Mouse (Mus musculus): ENCODE measurements at regions not wholly inside any gene's neighbourhood (a gene's known extent, or its start where the extent isn't known, plus 50 kb on each side); places are given as distances from the start of the nearest gene placed in this dataset.

DNA sequence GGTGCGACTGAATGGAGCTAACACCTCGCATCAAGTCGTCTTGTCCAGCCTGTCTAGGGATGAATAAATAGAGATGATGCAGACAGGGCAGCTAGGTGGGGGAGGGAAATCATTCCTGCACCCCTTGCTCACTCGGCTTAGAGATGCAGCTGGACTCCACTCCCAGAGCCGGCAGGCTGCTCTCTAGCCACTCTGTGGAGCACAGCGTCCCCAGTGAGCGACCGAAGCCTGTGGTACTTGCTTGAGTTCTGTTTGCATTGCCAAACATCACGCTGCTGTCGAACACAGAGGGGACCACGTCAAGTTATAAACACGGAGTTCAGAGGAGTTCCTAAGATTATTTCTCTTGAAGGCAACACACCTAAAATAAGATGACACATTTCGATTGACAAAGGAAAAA is 439.9 kb upstream of the Smarca2 start:
- ATAC-seq: no peak
- Histone ChIP-seq H3K4me1 (ENCODE audit: control insufficient read depth, insufficient read depth, low read depth, low read length) (no peaks in the 10 kb centered on the region), H3K4me3 (ENCODE audit: low read length) (no peak overlapping the region), H3K27ac (ENCODE audit: low read depth, low read length) (no peak overlapping the region), H3K36me3 (ENCODE audit: control insufficient read depth, insufficient read depth, low read length) (no peaks in the 10 kb centered on the region), H3K27me3 (replicated peaks; ENCODE audit: control insufficient read depth, insufficient read depth, low read length) (no peaks in the 10 kb centered on the region), H3K9ac (ENCODE audit: low read depth, low read length) (no peak overlapping the region), H3K9me3 (ENCODE audit: control insufficient read depth, low read length) (no peaks in the 10 kb centered on the region), H3K4me2 (ENCODE audit: low read length) (no peak overlapping the region)
- WGBS: 54% methylated on average over 13 of the region's 13 CpGs

DNA sequence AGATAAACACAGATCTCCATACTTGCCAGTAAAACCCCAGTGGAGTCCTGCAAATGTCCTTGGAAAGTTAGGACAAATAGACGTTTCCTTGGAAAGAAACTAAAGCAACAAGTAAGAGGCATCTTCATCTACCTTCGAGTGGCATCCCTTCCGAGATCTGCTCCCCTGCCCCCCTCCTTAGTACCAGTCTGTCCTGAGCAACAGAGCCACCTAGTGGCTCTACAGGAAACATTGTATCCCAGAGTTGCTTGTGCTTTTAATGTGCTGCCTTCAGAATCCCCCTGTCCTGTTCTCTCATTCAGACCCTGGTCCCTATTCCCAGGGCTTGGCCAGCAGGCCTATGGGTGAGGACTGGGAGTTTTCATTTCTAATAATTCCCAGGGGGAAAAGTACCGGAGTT is 423.1 kb upstream of the Smarca2 start:
- Histone ChIP-seq H3K36me3 (ENCODE audit: control insufficient read depth, insufficient read depth, low read length) (no peaks in the 10 kb centered on the region), H3K9me3 (ENCODE audit: control insufficient read depth, low read length) (no peaks in the 10 kb centered on the region), H3K27ac (ENCODE audit: low read depth, low read length) (no peak overlapping the region), H3K4me1 (ENCODE audit: control insufficient read depth, insufficient read depth, low read depth, low read length) (no peaks in the 10 kb centered on the region), H3K4me3 (ENCODE audit: low read length) (no peak overlapping the region), H3K4me2 (ENCODE audit: low read length) (no peak overlapping the region), H3K9ac (ENCODE audit: low read depth, low read length) (no peak overlapping the region), H3K27me3 (replicated peaks; ENCODE audit: control insufficient read depth, insufficient read depth, low read length) (no peaks in the 10 kb centered on the region)
- ATAC-seq: no peak
- 27% methylated on average over 4 of the region's 4 CpGs for WGBS

DNA sequence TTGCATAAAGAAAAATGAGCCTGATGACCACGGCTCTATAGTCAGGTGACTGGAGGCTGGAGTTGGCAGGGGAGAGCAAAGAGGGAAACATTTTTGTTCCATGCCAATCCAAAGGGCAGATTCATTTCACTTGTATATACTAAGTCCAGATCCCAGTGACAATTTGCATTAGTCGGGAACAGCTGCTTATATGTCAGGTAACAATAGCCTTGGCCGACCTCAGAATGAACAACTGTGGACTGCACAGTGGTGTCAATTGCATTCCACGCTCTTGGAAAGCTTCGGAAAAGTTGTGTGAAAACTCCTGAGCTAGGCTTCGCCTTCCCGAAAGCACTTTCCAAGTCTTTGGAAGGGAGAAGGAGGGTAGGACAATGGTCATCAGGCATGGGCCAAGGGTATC is 419.8 kb upstream of the Smarca2 start:
- WGBS: 88% methylated on average over 7 of the region's 7 CpGs
- Histone ChIP-seq H3K9ac (ENCODE audit: low read depth, low read length) (no peak overlapping the region), H3K36me3 (ENCODE audit: control insufficient read depth, insufficient read depth, low read length) (no peaks in the 10 kb centered on the region), H3K4me3 (ENCODE audit: low read length) (no peak overlapping the region), H3K4me1 (ENCODE audit: control insufficient read depth, insufficient read depth, low read depth, low read length) (no peaks in the 10 kb centered on the region), H3K27me3 (replicated peaks; ENCODE audit: control insufficient read depth, insufficient read depth, low read length) (no peaks in the 10 kb centered on the region), H3K27ac (ENCODE audit: low read depth, low read length) (no peak overlapping the region), H3K9me3 (ENCODE audit: control insufficient read depth, low read length) (no peaks in the 10 kb centered on the region), H3K4me2 (ENCODE audit: low read length) (no peak overlapping the region)
- no peak for ATAC-seq

DNA sequence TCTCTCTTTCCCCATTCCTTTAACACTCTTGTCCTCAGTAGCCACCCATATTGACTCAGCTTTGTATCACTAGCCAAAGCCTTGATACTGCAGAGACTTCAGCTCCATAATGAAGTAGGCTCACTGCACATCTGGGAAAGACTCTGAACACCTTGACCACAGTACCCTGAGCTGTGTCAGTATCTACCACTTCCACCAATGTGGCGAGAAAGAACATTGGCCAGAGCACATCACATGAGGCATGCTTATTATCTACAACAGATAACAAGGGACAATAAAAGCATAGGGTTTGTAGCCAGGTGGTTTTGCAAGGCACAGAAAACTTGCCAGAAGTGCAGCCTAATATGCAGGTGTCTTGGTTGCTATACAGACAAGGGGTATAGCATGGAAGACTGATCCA is 414.0 kb upstream of the Smarca2 start:
- WGBS: 100% methylated on average over 1 of the region's 1 CpGs

DNA sequence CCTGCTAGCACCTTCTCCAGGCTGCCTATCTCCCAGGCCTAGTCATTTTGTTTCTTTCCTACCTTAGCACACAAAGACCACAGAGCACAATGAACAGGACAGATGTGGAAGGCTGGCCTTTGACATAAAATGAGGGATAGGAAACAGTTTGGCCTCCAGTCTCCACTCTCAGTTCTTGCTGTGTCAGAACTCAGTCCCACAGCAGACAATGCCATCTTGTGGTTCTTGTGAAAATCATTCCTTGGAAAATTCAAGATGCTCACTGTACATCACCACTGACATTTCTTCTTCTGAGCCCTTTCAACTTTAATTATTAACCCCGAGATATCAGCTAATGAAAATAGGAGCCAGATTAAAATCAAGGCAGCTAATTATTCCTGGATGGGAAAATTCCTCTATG is 411.2 kb upstream of the Smarca2 start:
- H3K4me3 ChIP-seq (ENCODE audit: low read length): no peak overlapping the region
- no peaks in the 10 kb centered on the region for H3K9me3 ChIP-seq (ENCODE audit: control insufficient read depth, low read length)
- H3K4me1 ChIP-seq (ENCODE audit: control insufficient read depth, insufficient read depth, low read depth, low read length): no peaks in the 10 kb centered on the region
- H3K27ac ChIP-seq (ENCODE audit: low read depth, low read length): no peak overlapping the region
- ATAC-seq: no peak
- H3K27me3 ChIP-seq (replicated peaks; ENCODE audit: control insufficient read depth, insufficient read depth, low read length): no peaks in the 10 kb centered on the region
- H3K4me2 ChIP-seq (ENCODE audit: low read length): no peak overlapping the region
- 88% methylated on average over 1 of the region's 1 CpGs for WGBS
- no peaks in the 10 kb centered on the region for H3K36me3 ChIP-seq (ENCODE audit: control insufficient read depth, insufficient read depth, low read length)
- no peak overlapping the region for H3K9ac ChIP-seq (ENCODE audit: low read depth, low read length)

More for the DNA sequence above, 414.0 kb upstream of the Smarca2 start:
- H3K4me3 ChIP-seq (ENCODE audit: low read length): no peak overlapping the region
- H3K36me3 ChIP-seq (ENCODE audit: control insufficient read depth, insufficient read depth, low read length): no peaks in the 10 kb centered on the region
- ATAC-seq: no peak
- H3K4me2 ChIP-seq (ENCODE audit: low read length): no peak overlapping the region
- no peak overlapping the region for H3K9ac ChIP-seq (ENCODE audit: low read depth, low read length)
- H3K27ac ChIP-seq (ENCODE audit: low read depth, low read length): no peak overlapping the region
- no peaks in the 10 kb centered on the region for H3K9me3 ChIP-seq (ENCODE audit: control insufficient read depth, low read length)
- H3K27me3 ChIP-seq (replicated peaks; ENCODE audit: control insufficient read depth, insufficient read depth, low read length): no peaks in the 10 kb centered on the region
- H3K4me1 ChIP-seq (ENCODE audit: control insufficient read depth, insufficient read depth, low read depth, low read length): no peaks in the 10 kb centered on the region

DNA sequence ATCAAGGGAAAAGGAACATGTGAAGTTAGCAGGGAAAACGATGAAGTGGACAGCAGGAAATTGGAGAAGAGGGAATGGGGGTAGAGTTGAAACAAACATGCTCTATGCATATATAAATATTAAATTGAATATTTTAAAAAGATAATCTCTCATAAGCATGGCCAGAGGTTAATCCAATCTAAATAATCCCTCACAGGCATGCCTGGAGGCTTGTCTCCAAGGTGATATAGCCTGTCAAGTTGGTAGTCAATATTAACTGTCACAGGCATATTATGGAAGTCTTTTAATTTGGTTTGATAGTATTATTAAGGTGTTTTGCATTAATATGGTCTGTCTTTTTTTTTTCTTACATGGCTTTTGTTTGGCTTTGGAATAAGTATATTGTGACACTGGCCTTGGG is 396.1 kb upstream of the Smarca2 start:
- Histone ChIP-seq H3K4me2 (ENCODE audit: low read length) (no peak overlapping the region), H3K27ac (ENCODE audit: low read depth, low read length) (no peak overlapping the region), H3K36me3 (ENCODE audit: control insufficient read depth, insufficient read depth, low read length) (no peaks in the 10 kb centered on the region), H3K4me3 (ENCODE audit: low read length) (no peak overlapping the region), H3K27me3 (replicated peaks; ENCODE audit: control insufficient read depth, insufficient read depth, low read length) (no peaks in the 10 kb centered on the region), H3K4me1 (ENCODE audit: control insufficient read depth, insufficient read depth, low read depth, low read length) (no peaks in the 10 kb centered on the region), H3K9me3 (ENCODE audit: control insufficient read depth, low read length) (no peaks in the 10 kb centered on the region), H3K9ac (ENCODE audit: low read depth, low read length) (no peak overlapping the region)
- 40% methylated on average over 1 of the region's 1 CpGs for WGBS
- ATAC-seq: no peak

DNA sequence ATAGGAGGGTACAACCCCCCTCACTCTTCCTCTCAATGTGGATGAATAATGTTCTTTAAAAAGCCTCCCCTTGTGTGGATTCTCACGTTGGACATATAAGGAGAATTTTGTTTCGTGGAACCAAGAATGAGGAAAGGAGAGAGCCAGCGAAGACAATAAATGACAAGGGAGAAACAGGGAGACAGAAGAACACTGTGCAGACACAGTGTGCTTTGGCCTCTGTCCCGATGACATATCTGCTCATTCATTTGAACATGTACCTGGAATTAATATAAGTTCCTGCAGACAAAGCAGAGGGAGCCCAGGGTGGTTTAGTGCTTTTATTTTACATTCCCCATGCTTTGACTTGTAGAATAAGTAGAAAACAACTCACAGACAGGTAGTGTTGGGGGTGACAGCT is 370.3 kb upstream of the Smarca2 start:
- H3K9me3 ChIP-seq (ENCODE audit: control insufficient read depth, low read length): no peaks in the 10 kb centered on the region
- no peak for ATAC-seq
- no peaks in the 10 kb centered on the region for H3K27me3 ChIP-seq (replicated peaks; ENCODE audit: control insufficient read depth, insufficient read depth, low read length)
- no peaks in the 10 kb centered on the region for H3K4me1 ChIP-seq (ENCODE audit: control insufficient read depth, insufficient read depth, low read depth, low read length)
- H3K27ac ChIP-seq (ENCODE audit: low read depth, low read length): no peak overlapping the region
- no peak overlapping the region for H3K9ac ChIP-seq (ENCODE audit: low read depth, low read length)
- H3K4me3 ChIP-seq (ENCODE audit: low read length): no peak overlapping the region
- no peak overlapping the region for H3K4me2 ChIP-seq (ENCODE audit: low read length)
- H3K36me3 ChIP-seq (ENCODE audit: control insufficient read depth, insufficient read depth, low read length): no peaks in the 10 kb centered on the region
- 72% methylated on average over 4 of the region's 4 CpGs for WGBS

DNA sequence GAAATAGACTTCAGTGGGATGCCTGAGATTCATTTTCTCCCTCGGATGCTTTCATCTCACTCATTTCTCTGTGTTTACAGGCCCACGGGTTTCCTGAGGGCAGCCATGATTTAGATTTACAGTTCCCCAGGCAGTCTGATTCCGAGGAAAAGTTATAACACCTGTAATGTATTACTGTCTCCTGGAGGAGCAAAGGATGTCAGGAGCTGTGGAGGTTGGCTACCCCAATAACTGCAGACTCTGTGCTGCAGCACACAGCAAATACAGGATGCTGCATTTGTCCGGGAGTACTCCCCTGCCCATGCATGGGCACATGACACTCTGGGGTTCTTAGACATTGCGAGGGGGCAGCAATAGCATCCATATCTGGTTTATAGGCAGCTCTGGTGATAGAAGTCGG is 360.8 kb upstream of the Smarca2 start:
- Histone ChIP-seq H3K4me3 (ENCODE audit: low read length) (no peak overlapping the region), H3K4me2 (ENCODE audit: low read length) (no peak overlapping the region), H3K36me3 (ENCODE audit: control insufficient read depth, insufficient read depth, low read length) (no peaks in the 10 kb centered on the region), H3K4me1 (ENCODE audit: control insufficient read depth, insufficient read depth, low read depth, low read length) (no peaks in the 10 kb centered on the region), H3K27me3 (replicated peaks; ENCODE audit: control insufficient read depth, insufficient read depth, low read length) (no peaks in the 10 kb centered on the region), H3K9me3 (ENCODE audit: control insufficient read depth, low read length) (no peaks in the 10 kb centered on the region), H3K9ac (ENCODE audit: low read depth, low read length) (no peak overlapping the region), H3K27ac (ENCODE audit: low read depth, low read length) (no peak overlapping the region)
- peak; percentile 24; the same call in 1 of the 2 replicates for ATAC-seq
- 77% methylated on average over 6 of the region's 6 CpGs for WGBS

DNA sequence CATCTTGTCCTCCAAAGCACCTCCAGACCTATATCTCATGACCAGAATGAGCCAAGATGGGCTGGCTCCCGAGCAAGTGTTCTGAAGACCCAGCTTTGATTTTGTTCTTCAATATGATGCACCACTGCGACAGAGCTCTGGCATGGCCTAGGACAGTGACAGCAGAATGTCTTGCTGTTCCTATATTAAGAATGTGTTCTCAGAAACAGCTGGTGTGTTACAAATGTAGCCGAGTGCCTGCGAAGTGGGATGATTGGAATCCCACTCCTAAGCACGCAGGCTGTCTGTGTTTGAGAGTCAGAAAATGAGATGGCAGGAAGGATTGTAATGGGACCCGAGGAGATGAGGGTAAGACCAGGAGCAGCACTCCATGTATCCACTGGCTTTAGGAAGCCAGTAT is 355.1 kb upstream of the Smarca2 start:
- ATAC-seq: no peak
- Histone ChIP-seq H3K9me3 (ENCODE audit: control insufficient read depth, low read length) (no peaks in the 10 kb centered on the region), H3K9ac (ENCODE audit: low read depth, low read length) (no peak overlapping the region), H3K4me2 (ENCODE audit: low read length) (no peak overlapping the region), H3K27ac (ENCODE audit: low read depth, low read length) (no peak overlapping the region), H3K27me3 (replicated peaks; ENCODE audit: control insufficient read depth, insufficient read depth, low read length) (no peaks in the 10 kb centered on the region), H3K4me1 (ENCODE audit: control insufficient read depth, insufficient read depth, low read depth, low read length) (no peaks in the 10 kb centered on the region), H3K36me3 (ENCODE audit: control insufficient read depth, insufficient read depth, low read length) (no peaks in the 10 kb centered on the region), H3K4me3 (ENCODE audit: low read length) (no peak overlapping the region)
- WGBS: 86% methylated on average over 6 of the region's 6 CpGs

DNA sequence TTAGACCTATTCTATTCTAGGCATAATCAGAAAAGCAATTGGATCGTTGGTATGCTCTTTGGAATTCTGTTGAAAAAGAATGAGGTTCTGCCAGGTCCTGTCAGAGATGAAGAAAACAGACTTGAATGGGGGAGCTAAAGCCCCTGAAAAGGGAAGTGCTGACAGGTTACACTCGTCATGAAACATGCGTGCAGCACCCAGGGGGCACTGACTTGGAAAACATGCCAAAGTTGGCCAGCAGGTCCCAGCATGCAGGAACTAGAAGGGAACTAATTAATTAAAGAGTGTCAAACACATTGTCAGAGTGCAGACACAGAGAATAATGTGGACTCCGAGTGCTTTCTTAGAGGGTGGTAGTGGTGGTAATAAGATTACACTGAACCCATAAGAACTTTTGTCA is 346.2 kb upstream of the Smarca2 start:
- Histone ChIP-seq H3K36me3 (ENCODE audit: control insufficient read depth, insufficient read depth, low read length) (no peaks in the 10 kb centered on the region), H3K9ac (ENCODE audit: low read depth, low read length) (no peak overlapping the region), H3K4me1 (ENCODE audit: control insufficient read depth, insufficient read depth, low read depth, low read length) (no peaks in the 10 kb centered on the region), H3K4me2 (ENCODE audit: low read length) (no peak overlapping the region), H3K9me3 (ENCODE audit: control insufficient read depth, low read length) (no peaks in the 10 kb centered on the region), H3K4me3 (ENCODE audit: low read length) (no peak overlapping the region), H3K27me3 (replicated peaks; ENCODE audit: control insufficient read depth, insufficient read depth, low read length) (no peaks in the 10 kb centered on the region), H3K27ac (ENCODE audit: low read depth, low read length) (no peak overlapping the region)
- 41% methylated on average over 4 of the region's 4 CpGs for WGBS
- ATAC-seq: no peak

Data from hindbrain, embryonic 16.5 days (tissue).